Mouse (Mus musculus): ENCODE results near the gene Plk5. TPM values are rescaled to one million over a fixed set of nuclear protein-coding genes. Genes with fewer than 3 reads are reported as not detected.

The Plk5 gene
- total RNA-seq, 2 experiments from 2014 or later, result 4.2 to 6.1 TPM

DNA sequence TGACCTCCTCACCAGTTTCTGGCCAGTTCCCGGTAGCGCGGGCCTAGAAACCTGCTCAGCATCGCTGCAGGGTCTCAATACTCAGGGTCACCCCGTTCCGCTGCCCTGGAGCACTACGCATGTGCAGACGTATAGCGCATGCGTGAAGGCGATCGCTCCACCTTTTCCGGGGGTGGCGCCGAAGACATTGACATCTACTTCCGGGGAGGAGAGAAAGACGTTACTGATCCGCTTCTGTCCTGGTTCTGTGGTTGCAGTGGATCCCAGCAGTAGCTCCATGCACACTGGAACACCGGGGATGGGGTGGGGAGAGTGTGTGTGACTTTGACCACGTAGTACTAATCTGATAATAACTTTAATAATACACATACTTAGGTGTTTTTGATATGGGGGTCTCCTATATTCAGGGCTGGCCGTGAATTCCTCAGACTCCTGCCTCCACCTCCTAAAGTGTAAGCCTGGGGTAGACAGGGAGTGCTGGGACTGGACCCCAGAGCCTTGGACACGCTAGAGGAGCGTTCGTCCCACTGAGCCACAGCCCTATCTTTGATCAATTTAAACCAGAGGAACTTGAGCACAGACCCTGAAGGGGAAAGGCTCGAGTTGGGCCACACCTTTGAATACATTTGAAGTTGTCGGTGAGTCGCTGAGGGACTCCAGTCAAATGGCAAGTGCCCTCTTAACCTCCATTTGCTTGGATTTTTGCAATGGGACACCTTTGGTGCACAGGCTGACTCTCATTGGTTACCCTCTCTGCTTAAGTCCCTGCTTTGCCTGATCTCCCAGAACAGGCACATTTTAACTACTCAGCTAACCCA is 50.6 kb downstream of the Plk5 start, which contains the start of gene Uqcr11:
TSS of gene Uqcr11 (minus strand) at position 147 of the 818 bp plus-strand sequence.
- DNase-seq, result peak; percentile 94
- intact Hi-C loops (cut with DNase I), result no loop called here

- no peak for DNase-seq
- intact Hi-C loops (cut with DNase I), result no loop called here
These were observed 51.7 kb downstream of the Plk5 start for GRCm38 (mm10) chr10:80407924-80408323.

DNA sequence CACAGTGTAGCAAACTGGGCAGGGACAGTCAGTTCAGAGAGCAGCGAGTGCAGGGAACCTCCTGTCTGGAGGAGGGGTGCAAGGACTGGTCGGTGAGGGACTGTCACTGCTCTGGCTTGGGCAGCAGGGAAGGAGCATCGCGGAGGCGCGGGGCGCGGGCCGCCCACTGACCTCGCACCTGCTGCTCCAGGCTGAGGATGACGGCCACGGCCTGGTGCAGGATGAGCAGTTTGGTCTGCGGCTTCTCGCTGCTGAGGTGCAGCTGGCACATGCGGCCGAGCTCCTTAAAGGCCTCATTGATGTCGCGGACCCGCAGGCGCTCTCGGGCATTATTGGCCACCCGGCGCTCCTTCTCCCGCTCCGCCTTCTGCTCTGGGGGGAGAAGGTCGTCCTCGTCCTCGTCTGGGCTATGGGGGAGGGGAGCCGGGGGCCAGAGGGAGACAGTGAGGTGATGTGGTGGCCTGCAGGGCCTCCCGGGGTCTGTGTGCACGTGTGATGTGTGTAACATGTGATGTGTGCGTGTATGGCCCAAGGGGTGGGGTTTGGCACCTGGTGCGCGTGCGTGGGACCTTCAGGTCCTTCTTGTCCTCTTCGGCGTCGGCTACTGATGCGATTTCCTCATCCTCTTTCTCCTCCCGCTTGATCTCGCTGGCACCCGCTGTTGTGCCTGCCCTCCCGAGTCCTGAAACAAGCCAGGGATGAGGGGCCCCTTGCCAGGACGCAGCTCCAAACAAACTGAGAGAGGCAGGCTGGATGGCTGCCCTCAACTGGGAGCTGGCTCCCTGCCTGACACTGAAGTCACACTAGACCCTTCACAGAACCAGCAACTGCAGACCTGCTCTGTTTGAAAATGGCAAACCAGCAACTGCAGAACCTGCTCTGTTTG is 56.6 kb downstream of the Plk5 start:
- intact Hi-C loops (cut with DNase I), result no loop called here
- DNase-seq, result peak; percentile 96

Small RNA genes within 50 kb of the gene (microRNA-seq; reads per million reads assigned to microRNA genes)
- not detected for gene Gm22721

Other genes with a start within 250 kb of the Plk5 start
- 100 to 1,000 TPM; 100 to 111 TPM for gene Stk11, start 240.7 kb upstream of the Plk5 start, total RNA-seq (2021)
- 100 to 1,000 TPM; 247 to 270 TPM for gene Atp5d, start 217.8 kb upstream of the Plk5 start, total RNA-seq (2021)
- gene Cbarp, start 215.6 kb upstream of the Plk5 start, total RNA-seq (2021), result 100 to 1,000 TPM; 299 to 316 TPM
- gene Midn, start 208.2 kb upstream of the Plk5 start, total RNA-seq (2021), result 100 to 1,000 TPM; 158 to 163 TPM
- 100 to 1,000 TPM; 211 to 228 TPM for gene Cirbp, start 190.5 kb upstream of the Plk5 start, total RNA-seq (2021)
- 1 to 10 TPM; 6.0 to 6.1 TPM for gene 1600002K03Rik, start 183.5 kb upstream of the Plk5 start, total RNA-seq (2021)
- 10 to 100 TPM; 25.5 to 28.6 TPM for gene Efna2, start 177.0 kb upstream of the Plk5 start, total RNA-seq (2021)
- 10 to 100 TPM; 53.9 to 55.2 TPM for gene Mum1, start 130.0 kb upstream of the Plk5 start, total RNA-seq (2021)
- 100 to 1,000 TPM; 124 to 125 TPM for gene Ndufs7, start 107.3 kb upstream of the Plk5 start, total RNA-seq (2021)
- gene Gamt, start 95.4 kb upstream of the Plk5 start, total RNA-seq (2021), result 10 to 100 TPM; 21.9 to 23.0 TPM
- gene Dazap1, start 95.0 kb upstream of the Plk5 start, total RNA-seq (2021), result 100 to 1,000 TPM; 136 to 145 TPM
- gene Rps15, start 64.0 kb upstream of the Plk5 start, total RNA-seq (2021), result 100 to 1,000 TPM; 873 to 899 TPM
- 100 to 1,000 TPM; 398 to 400 TPM for gene Apc2, start 60.5 kb upstream of the Plk5 start, total RNA-seq (2021)
- gene 2310011J03Rik, start 35.9 kb upstream of the Plk5 start, total RNA-seq (2021), result 10 to 100 TPM; 13.6 to 14.2 TPM
- 10 to 100 TPM in 1 of 2 experiments, 1 to 10 TPM in 1; 8.1 to 10.5 TPM for gene Pcsk4, start 27.0 kb upstream of the Plk5 start, total RNA-seq (2021)
- 10 to 100 TPM; 13.3 to 14.8 TPM for gene Reep6, start 26.5 kb upstream of the Plk5 start, total RNA-seq (2021)
- gene Adamtsl5, start 8.0 kb upstream of the Plk5 start, total RNA-seq (2021), result under 1 TPM; 0.56 to 0.72 TPM
- gene Mex3d, start 31.2 kb downstream of the Plk5 start, total RNA-seq (2021), result 10 to 100 TPM; 75.5 to 80.1 TPM
- gene Mbd3, start 43.1 kb downstream of the Plk5 start, total RNA-seq (2021), result 100 to 1,000 TPM; 138 to 147 TPM
- 100 to 1,000 TPM; 282 to 286 TPM for gene Uqcr11, start 50.4 kb downstream of the Plk5 start, total RNA-seq (2021)
- gene Tcf3, start 77.2 kb downstream of the Plk5 start, total RNA-seq (2021), result 10 to 100 TPM; 51.9 to 53.7 TPM
- gene Onecut3, start 138.4 kb downstream of the Plk5 start, total RNA-seq (2021), result under 1 TPM in 1 of 2 experiments, not detected in 1; 0.24 TPM
- under 1 TPM; 0.14 to 0.20 TPM for gene Atp8b3, start 182.7 kb downstream of the Plk5 start, total RNA-seq (2021)
- 10 to 100 TPM; 65.2 to 67.5 TPM for gene Rexo1, start 205.1 kb downstream of the Plk5 start, total RNA-seq (2021)
- 10 to 100 TPM; 34.1 to 35.5 TPM for gene Klf16, start 220.9 kb downstream of the Plk5 start, total RNA-seq (2021)
- 100 to 1,000 TPM; 131 to 133 TPM for gene Abhd17a, start 233.9 kb downstream of the Plk5 start, total RNA-seq (2021)
- 10 to 100 TPM; 30.9 to 34.5 TPM for gene Scamp4, start 246.4 kb downstream of the Plk5 start, total RNA-seq (2021)
- gene Adat3, start 246.4 kb downstream of the Plk5 start, total RNA-seq (2021), result 1 to 10 TPM; 2.9 to 3.6 TPM
- 1 to 10 TPM; 3.7 to 4.8 TPM for gene Gm49322, start 249.6 kb downstream of the Plk5 start, total RNA-seq (2021)

Measured in left cerebral cortex, postnatal 4 days (tissue).